Mouse (Mus musculus): ENCODE data around the gene Arhgdib.

DNA sequence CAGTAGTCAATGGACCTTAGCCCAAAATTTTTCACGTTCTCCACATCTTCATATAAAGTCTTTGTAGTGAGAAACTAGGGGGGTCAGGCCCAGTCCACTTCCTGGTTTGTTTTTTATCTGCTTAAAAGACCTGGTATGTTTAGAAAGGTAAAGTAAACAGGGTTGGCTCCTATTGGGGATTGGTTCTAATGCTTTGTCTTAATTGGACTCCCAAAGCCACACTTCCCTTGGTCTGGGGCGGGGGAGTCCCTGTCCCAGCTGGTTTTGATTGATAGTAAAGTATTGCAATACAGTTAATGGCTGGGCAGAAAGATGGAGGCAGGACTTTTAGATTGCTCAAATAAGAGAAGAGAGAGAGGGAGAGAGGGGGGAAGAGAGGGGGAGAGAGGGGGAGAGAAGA is 40.7 kb downstream of the Arhgdib start:
- TF ChIP-seq CTCF (IDR thresholded peaks at IDR 0.05; ENCODE audit: extremely low read depth, insufficient read length, insufficient replicate concordance, low read depth, low read length), result no peak
- TF ChIP-seq POLR2A (IDR thresholded peaks at IDR 0.05; ENCODE audit: low read depth, low read length), result no peak
